Mouse (Mus musculus) splenic B cell, adult 2 months (primary cell): Measurements from ENCODE around the gene Zfp652.

Experiments used
- DNase-seq: peaks from one replicate; pipeline ENCODE4 v3.0.0-alpha.2; 2011; ENCODE audit warnings: low read depth, low spot score
- H3K27me3 ChIP-seq: 2 replicates; pipeline ENCODE4 v1.6.1; 2012; ENCODE audit warnings: mild to moderate bottlenecking, low read length, moderate library complexity, mixed read lengths; ENCODE audit not compliant: control insufficient read depth, poor library complexity, insufficient read depth, severe bottlenecking
- H3K36me3 ChIP-seq: 2 replicates; pipeline ENCODE4 v1.6.1; 2012; ENCODE audit warnings: mild to moderate bottlenecking, low read length, moderate library complexity, mixed read lengths; ENCODE audit not compliant: control insufficient read depth, poor library complexity, insufficient read depth, severe bottlenecking

Zfp652 gene

GRCm38 (mm10) chr11:95768244-95768643 lies 55.8 kb downstream of the Zfp652 start:
- no peaks in the 10 kb centered on the region for H3K27me3 ChIP-seq
- no peak for DNase-seq
- peaks cover 5% of the 10 kb centered on the region; the same call in 1 of the 2 replicates for H3K36me3 ChIP-seq

GRCm38 (mm10) chr11:95769208-95769607 lies 56.7 kb downstream of the Zfp652 start:
- Histone ChIP-seq H3K36me3 (no peaks in the 10 kb centered on the region; the same call in 1 of the 2 replicates), H3K27me3 (no peaks in the 10 kb centered on the region)

GRCm38 (mm10) chr11:95770720-95771364 lies 58.4 kb downstream of the Zfp652 start:
- H3K27me3 ChIP-seq, result no peaks in the 10 kb centered on the region
- DNase-seq, result peak; percentile 44

More at GRCm38 (mm10) chr11:95769208-95769607, 56.7 kb downstream of the Zfp652 start:
- DNase-seq, result no peak

GRCm38 (mm10) chr11:95771665-95772064 lies 59.2 kb downstream of the Zfp652 start:
- no peak for DNase-seq
- no peaks in the 10 kb centered on the region for H3K27me3 ChIP-seq
- no peaks in the 10 kb centered on the region; the same call in 1 of the 2 replicates for H3K36me3 ChIP-seq

More at GRCm38 (mm10) chr11:95770720-95771364, 58.4 kb downstream of the Zfp652 start:
- no peaks in the 10 kb centered on the region; the same call in 1 of the 2 replicates for H3K36me3 ChIP-seq

- Histone ChIP-seq H3K36me3 (no peaks in the 10 kb centered on the region; the same call in 1 of the 2 replicates), H3K27me3 (no peaks in the 10 kb centered on the region)
- DNase-seq, result no peak
Observed at GRCm38 (mm10) chr11:95773264-95773663, 60.8 kb downstream of the Zfp652 start.

- Histone ChIP-seq H3K36me3 (no peaks in the 10 kb centered on the region), H3K27me3 (no peaks in the 10 kb centered on the region)
- no peak for DNase-seq
Observed at GRCm38 (mm10) chr11:95777323-95778297, 65.1 kb downstream of the Zfp652 start.

- no peaks in the 10 kb centered on the region for H3K36me3 ChIP-seq
- peak; percentile 31 for DNase-seq
- no peaks in the 10 kb centered on the region for H3K27me3 ChIP-seq
Observed at GRCm38 (mm10) chr11:95778831-95779251, 66.4 kb downstream of the Zfp652 start.

- no peaks in the 10 kb centered on the region for H3K36me3 ChIP-seq
- no peak for DNase-seq
- H3K27me3 ChIP-seq, result no peaks in the 10 kb centered on the region
Observed at GRCm38 (mm10) chr11:95779366-95779765, 66.9 kb downstream of the Zfp652 start.

- Histone ChIP-seq H3K27me3 (no peaks in the 10 kb centered on the region), H3K36me3 (no peaks in the 10 kb centered on the region)
- no peak for DNase-seq
Observed at GRCm38 (mm10) chr11:95780480-95780879, 68.0 kb downstream of the Zfp652 start.

GRCm38 (mm10) chr11:95781557-95781956 lies 69.1 kb downstream of the Zfp652 start:
- Histone ChIP-seq H3K36me3 (no peaks in the 10 kb centered on the region), H3K27me3 (no peaks in the 10 kb centered on the region)
- DNase-seq, result no peak

GRCm38 (mm10) chr11:95783457-95783856 lies 71.0 kb downstream of the Zfp652 start:
- no peak for DNase-seq
- Histone ChIP-seq H3K36me3 (no peaks in the 10 kb centered on the region), H3K27me3 (no peaks in the 10 kb centered on the region)

GRCm38 (mm10) chr11:95783958-95784357 lies 71.5 kb downstream of the Zfp652 start:
- H3K27me3 ChIP-seq, result no peaks in the 10 kb centered on the region
- H3K36me3 ChIP-seq, result no peaks in the 10 kb centered on the region
- no peak for DNase-seq

- H3K36me3 ChIP-seq, result no peaks in the 10 kb centered on the region
- DNase-seq, result peak; percentile 29
Observed at GRCm38 (mm10) chr11:95785675-95786074, 73.2 kb downstream of the Zfp652 start.

GRCm38 (mm10) chr11:95786511-95786910 lies 74.0 kb downstream of the Zfp652 start:
- Histone ChIP-seq H3K27me3 (no peaks in the 10 kb centered on the region), H3K36me3 (no peaks in the 10 kb centered on the region)
- DNase-seq, result no peak

More at GRCm38 (mm10) chr11:95785675-95786074, 73.2 kb downstream of the Zfp652 start:
- no peaks in the 10 kb centered on the region for H3K27me3 ChIP-seq

- no peak for DNase-seq
- Histone ChIP-seq H3K36me3 (no peaks in the 10 kb centered on the region), H3K27me3 (no peaks in the 10 kb centered on the region)
Observed at GRCm38 (mm10) chr11:95789451-95789891, 77.0 kb downstream of the Zfp652 start.
